Mouse (Mus musculus) lung, adult 2 months (tissue): ENCODE measurements around the gene Tmem63b. TPM values are rescaled to one million over a fixed set of nuclear protein-coding genes. Genes with fewer than 3 reads are reported as not detected.

Experiments used
- DNase-seq: peaks from one replicate; pipeline ENCODE4 v3.0.0; 2022
- H3K4me1 ChIP-seq: fragments of 200-500 bp; 2 replicates; pipeline ENCODE4 v1.6.1; 2011; ENCODE audit warnings: low read length; ENCODE audit not compliant: control insufficient read depth, insufficient read depth
- H3K4me3 ChIP-seq: fragments of 200-500 bp; replicated peaks from 2 replicates; pipeline ENCODE3; 2011; ENCODE audit warnings: low read depth, mild to moderate bottlenecking, control low read depth, low read length; ENCODE audit errors: extremely low read depth
- CTCF ChIP-seq: fragments of 200-500 bp; IDR thresholded peaks from 2 replicates; pipeline ENCODE4 v1.5.1; 2011; ENCODE audit warnings: mild to moderate bottlenecking, low read length, control low read depth; ENCODE audit not compliant: insufficient read depth
- POLR2A ChIP-seq: fragments of 200-500 bp; IDR thresholded peaks from 2 replicates; pipeline ENCODE4 v1.6.1; 2011; ENCODE audit warnings: low read depth, mild to moderate bottlenecking, control low read depth, low read length, borderline replicate concordance; ENCODE audit errors: extremely low read depth
- WGBS: fragments of 180-500 bp; shearing (Covaris S2); methylation state at CpG from one replicate; pipeline ENCODE4 v1.1.7; 2018; 5-methylcytosine and 5-hydroxymethylcytosine counted together
- polyA plus RNA-seq: library from polyadenylated mRNA; depleted of rRNA; stranded (reverse); fragments of >200 nt; gene quantifications from 2 replicates; pipeline ENCODE4 v1.2.3, GENCODE M21; 2012

The Tmem63b gene
- polyA plus RNA-seq, 1 experiment: 173 TPM

- no peak for DNase-seq
- TF ChIP-seq POLR2A (no peak), CTCF (no peak)
- Histone ChIP-seq H3K4me3 (no peak overlapping the region), H3K4me1 (no peaks in the 10 kb centered on the region)
- 58% methylated on average over 8 of the region's 8 CpGs for WGBS
These were observed 21.5 kb upstream of the Tmem63b start for GRCm38 (mm10) chr17:45708179-45708578.

GRCm38 (mm10) chr17:45707376-45707775 lies 20.7 kb upstream of the Tmem63b start:
- no peaks in the 10 kb centered on the region for H3K4me1 ChIP-seq
- no peak for DNase-seq
- TF ChIP-seq CTCF (peak; percentile 14; the same call in 1 of the 2 replicates), POLR2A (no peak)
- no peak overlapping the region for H3K4me3 ChIP-seq
- WGBS: 27% methylated on average over 3 of the region's 3 CpGs

- Histone ChIP-seq H3K4me3 (no peak overlapping the region), H3K4me1 (peaks cover under 1% of the 10 kb centered on the region; the same call in 1 of the 2 replicates)
- DNase-seq: no peak
- no peak for TF ChIP-seq POLR2A
- TF ChIP-seq CTCF: no peak
- WGBS: 44% methylated on average over 5 of the region's 5 CpGs
These were observed 20.1 kb upstream of the Tmem63b start for GRCm38 (mm10) chr17:45706796-45707195.

GRCm38 (mm10) chr17:45703187-45703586 lies 16.5 kb upstream of the Tmem63b start:
- no peak for DNase-seq
- WGBS: 46% methylated on average over 7 of the region's 7 CpGs
- Histone ChIP-seq H3K4me3 (no peak overlapping the region), H3K4me1 (peaks cover 8% of the 10 kb centered on the region)
- TF ChIP-seq CTCF (no peak), POLR2A (no peak)

GRCm38 (mm10) chr17:45702254-45702653 lies 15.5 kb upstream of the Tmem63b start:
- 35% methylated on average over 4 of the region's 4 CpGs for WGBS
- TF ChIP-seq POLR2A (no peak), CTCF (no peak)
- H3K4me3 ChIP-seq: no peak overlapping the region
- peak; percentile 61 for DNase-seq
- peaks cover 8% of the 10 kb centered on the region for H3K4me1 ChIP-seq

- Histone ChIP-seq H3K4me3 (no peak overlapping the region), H3K4me1 (peaks cover 13% of the 10 kb centered on the region)
- WGBS: 68% methylated on average over 9 of the region's 9 CpGs
- no peak for DNase-seq
- TF ChIP-seq CTCF: no peak
- no peak for TF ChIP-seq POLR2A
These were observed 14.5 kb upstream of the Tmem63b start for GRCm38 (mm10) chr17:45701236-45701591.

- WGBS: 54% methylated on average over 10 of the region's 16 CpGs
- DNase-seq: peak; percentile 51
- TF ChIP-seq POLR2A: no peak
- no peak for TF ChIP-seq CTCF
- Histone ChIP-seq H3K4me1 (peaks cover 13% of the 10 kb centered on the region), H3K4me3 (no peak overlapping the region)
These were observed 14.0 kb upstream of the Tmem63b start for GRCm38 (mm10) chr17:45700496-45701235.

- no peak for DNase-seq
- no peak for TF ChIP-seq POLR2A
- TF ChIP-seq CTCF: no peak
- H3K4me3 ChIP-seq: no peak overlapping the region
- WGBS: 66% methylated on average over 3 of the region's 3 CpGs
- peaks cover 20% of the 10 kb centered on the region for H3K4me1 ChIP-seq
These were observed 12.5 kb upstream of the Tmem63b start for GRCm38 (mm10) chr17:45699039-45699740.

GRCm38 (mm10) chr17:45698368-45698767 lies 11.7 kb upstream of the Tmem63b start:
- DNase-seq: no peak
- Histone ChIP-seq H3K4me3 (no peak overlapping the region), H3K4me1 (peaks cover 20% of the 10 kb centered on the region)
- 75% methylated on average over 6 of the region's 6 CpGs for WGBS
- TF ChIP-seq POLR2A (no peak), CTCF (no peak)

GRCm38 (mm10) chr17:45696981-45697380 lies 10.3 kb upstream of the Tmem63b start:
- TF ChIP-seq CTCF (no peak), POLR2A (no peak)
- 82% methylated on average over 9 of the region's 9 CpGs for WGBS
- no peak for DNase-seq
- H3K4me1 ChIP-seq: peaks cover 20% of the 10 kb centered on the region
- no peak overlapping the region for H3K4me3 ChIP-seq
